Comparison of ENCODE assay signal across 17 mouse cellular contexts in the genomic region with DNA sequence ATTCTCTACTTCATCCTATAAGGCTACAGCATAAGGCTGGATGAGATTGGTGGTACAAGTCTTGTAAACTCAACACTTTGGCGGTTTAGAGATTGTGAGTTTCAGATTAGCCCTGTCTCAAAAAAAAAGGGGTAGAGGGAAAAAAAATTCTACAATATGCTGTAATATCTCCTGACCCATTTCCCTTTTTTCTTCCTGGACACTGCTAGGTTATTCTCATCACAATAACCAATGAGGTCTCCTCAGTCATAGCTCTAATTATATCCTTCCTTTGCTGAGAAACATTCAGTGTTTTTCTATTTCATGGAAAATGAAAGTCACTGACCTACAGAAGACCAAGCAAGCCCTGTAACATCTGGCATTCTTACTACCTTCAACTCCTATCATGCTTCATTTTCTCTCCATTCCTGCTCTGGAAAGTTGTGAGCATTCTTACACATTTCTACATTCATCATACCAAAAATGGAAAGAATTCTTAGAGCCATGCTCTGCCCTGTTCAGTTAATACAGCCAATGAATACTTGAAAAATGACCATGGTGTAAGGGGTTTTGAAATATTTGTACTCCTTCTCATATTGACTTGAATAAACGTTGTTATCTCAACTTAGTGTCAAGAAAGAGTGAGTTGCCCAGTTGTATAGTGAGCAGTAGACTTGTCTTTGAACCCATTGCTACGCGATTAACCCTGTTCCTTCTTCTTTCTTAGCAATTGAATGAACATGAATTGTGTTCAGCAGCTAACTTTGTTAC.
"Had no signal": no experiment of that assay in that cellular context is flagged by ENCODE, and none has a peak within 500 bp of the region (broad histone marks: within the 10 kb centered on the region; RNA-seq: fewer than 3 reads in every experiment).

No protein-coding gene starts in this region.

- H3K36me3 ChIP-seq: limb, embryonic 12.5 days; liver, embryonic 13.5 days; midbrain, embryonic 12.5 days; neural tube, embryonic 13.5 days had no signal

- ATAC-seq: liver, postnatal 0 days; midbrain, embryonic 16.5 days had no signal

- H3K9me3 ChIP-seq: limb, embryonic 12.5 days; liver, embryonic 13.5 days; midbrain, embryonic 12.5 days; neural tube, embryonic 13.5 days had no signal

- H3K27ac ChIP-seq: kidney, postnatal 0 days; limb, embryonic 12.5 days; liver, embryonic 13.5 days; midbrain, embryonic 12.5 days; neural tube, embryonic 13.5 days had no signal

- H3K27me3 ChIP-seq: limb, embryonic 12.5 days; liver, embryonic 13.5 days; midbrain, embryonic 12.5 days; neural tube, embryonic 13.5 days had no signal

- H3K4me3 ChIP-seq: limb, embryonic 12.5 days; liver, embryonic 13.5 days; midbrain, embryonic 12.5 days; neural tube, embryonic 13.5 days had no signal

- H3K4me1 ChIP-seq: limb, embryonic 12.5 days; liver, embryonic 13.5 days had no signal

- H3K9ac ChIP-seq: limb, embryonic 12.5 days; liver, embryonic 13.5 days; liver, postnatal 0 days; midbrain, embryonic 12.5 days; neural tube, embryonic 13.5 days had no signal

- H3K4me2 ChIP-seq: limb, embryonic 12.5 days; liver, embryonic 13.5 days; midbrain, embryonic 12.5 days; neural tube, embryonic 13.5 days had no signal

- DNase-seq: kidney, adult 11 months; kidney, adult 9 months; kidney, postnatal 36 days; layer of hippocampus, adult 9-11 months; layer of hippocampus, postnatal 36 days; liver; liver, embryonic 13.5 days; liver, postnatal 0 days; lung, postnatal 36 days; retina, postnatal 1 day; thymus, adult 18-20 months; thymus, postnatal 25 days had no signal
